Mouse (Mus musculus) lung, postnatal 0 days (tissue): ENCODE results near the gene Fyn.

ENCODE experiments used
- CTCF ChIP-seq: IDR thresholded peaks from 2 replicates; pipeline ENCODE4 v1.5.1; 2016; ENCODE audit warnings: antibody characterized with exemption, mild to moderate bottlenecking
- EP300 ChIP-seq: IDR thresholded peaks from 2 replicates; pipeline ENCODE4 v1.6.1; 2016; ENCODE audit warnings: antibody characterized with exemption, mild to moderate bottlenecking, control low read depth

- TF ChIP-seq CTCF (no peak), EP300 (no peak)
Observed at GRCm38 (mm10) chr10:39377219-39377618, 8.6 kb downstream of the Fyn start.
